Mouse (Mus musculus) T-helper 1 cell (primary cell): ENCODE results near the gene Smoc1.

ENCODE experiments used
- in situ Hi-C: fragments of 300-600 bp; cut with MboI, MseI; formaldehyde crosslinking; loops from one replicate; pipeline ENCODE4 v1.15.1; 2025; ENCODE audit warnings: high pct_unique_total_duplicates

Gene Smoc1

GRCm38 (mm10) chr12:81208559-81208958 lies 182.0 kb downstream of the Smoc1 start:
- in situ Hi-C loops, result no loop called here

DNA sequence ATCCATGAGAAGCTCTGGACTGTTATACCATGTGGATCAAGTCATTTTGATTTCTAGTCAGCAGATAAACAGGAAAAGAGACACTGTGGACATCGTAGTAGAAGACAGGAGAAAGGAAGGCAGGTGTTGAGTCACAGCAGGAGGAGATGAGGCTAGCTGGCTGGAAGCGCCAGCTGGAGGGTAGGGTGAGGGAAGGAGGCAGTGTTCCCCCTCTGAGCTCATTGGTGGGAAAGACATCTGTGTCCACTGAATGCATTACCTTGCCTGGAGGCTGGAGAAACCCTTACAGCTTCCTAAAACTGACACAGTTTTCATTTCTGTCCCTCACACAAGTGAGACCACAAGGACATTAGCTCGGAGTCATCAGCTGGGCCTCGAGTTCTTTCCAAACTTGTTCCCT lies 192.7 kb downstream of the Smoc1 start:
- in situ Hi-C loops, result no loop called here

- in situ Hi-C loops, result no loop called here
These were observed 196.7 kb downstream of the Smoc1 start for GRCm38 (mm10) chr12:81223276-81223675.

DNA sequence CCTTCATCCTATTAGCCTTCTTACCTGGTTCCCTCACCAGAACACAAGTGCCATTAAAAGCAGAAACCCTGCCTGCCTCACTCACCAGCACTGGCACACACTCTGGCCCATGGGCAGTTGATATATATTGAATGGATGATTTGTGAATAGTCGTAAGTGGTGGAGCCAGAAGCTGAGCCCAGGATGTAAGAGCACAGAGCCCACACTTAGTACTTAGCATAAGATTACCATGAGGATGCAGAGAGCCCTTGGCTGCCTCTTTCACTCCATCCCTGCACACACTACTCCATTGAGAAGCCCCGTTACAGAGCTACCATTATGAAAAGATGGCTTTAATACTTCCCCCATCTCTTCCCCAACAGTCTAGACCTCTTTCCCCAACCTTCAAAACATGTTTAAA lies 198.2 kb downstream of the Smoc1 start:
- in situ Hi-C loops, result no loop called here

DNA sequence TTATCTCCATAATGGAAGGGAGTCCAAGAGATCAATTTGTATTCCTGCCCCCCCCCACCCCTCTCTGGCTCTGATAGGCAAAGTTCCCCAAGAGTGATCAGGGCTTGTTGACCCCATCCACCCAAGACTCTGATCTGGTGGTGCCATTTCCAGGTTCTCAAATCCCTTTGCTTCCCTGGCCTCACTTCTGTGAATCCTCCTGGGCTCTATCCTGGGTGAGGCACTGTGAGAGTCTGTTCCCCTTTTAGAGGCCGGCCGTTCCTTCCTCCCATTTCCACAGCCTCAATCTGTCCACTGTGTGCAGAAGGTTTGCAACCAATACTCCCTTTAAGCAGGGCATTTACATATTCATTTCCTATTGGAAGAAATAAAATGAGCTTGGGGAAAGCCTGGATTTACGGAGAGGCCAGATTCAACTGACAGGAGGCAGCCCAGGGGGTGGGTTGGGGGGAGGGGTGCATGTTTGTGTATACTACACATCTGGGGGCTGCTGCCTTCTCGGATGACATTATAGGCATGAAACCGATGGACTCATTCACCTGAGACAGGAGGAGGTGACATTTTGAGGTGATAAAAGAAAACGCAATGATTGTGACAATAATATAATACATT lies 199.5 kb downstream of the Smoc1 start:
- in situ Hi-C loops, result no loop called here

DNA sequence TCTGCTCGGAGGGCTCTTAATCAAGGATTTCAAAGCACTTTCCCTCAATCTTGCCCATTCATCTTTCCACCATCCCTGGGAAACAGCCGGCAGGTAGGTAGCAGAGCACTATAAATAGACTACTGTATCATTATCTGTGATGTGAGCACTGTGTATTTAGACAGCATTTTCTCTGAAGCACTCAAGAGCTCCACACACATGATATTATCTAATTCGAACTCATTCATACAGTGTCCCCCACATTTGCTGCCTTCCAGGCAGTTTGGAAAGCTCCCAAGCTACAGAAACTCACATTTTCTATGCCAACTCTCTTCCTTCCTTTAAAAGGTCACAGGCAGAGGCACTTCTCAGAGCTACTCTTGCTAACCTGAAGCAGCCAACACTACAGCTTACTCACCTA lies 200.0 kb downstream of the Smoc1 start:
- in situ Hi-C loops, result no loop called here

- in situ Hi-C loops, result no loop called here
These were observed 201.3 kb downstream of the Smoc1 start for GRCm38 (mm10) chr12:81227767-81228460.

GRCm38 (mm10) chr12:81233746-81234380 lies 207.3 kb downstream of the Smoc1 start:
- in situ Hi-C loops, result no loop called here

GRCm38 (mm10) chr12:81235456-81236330 lies 209.1 kb downstream of the Smoc1 start:
- in situ Hi-C loops, result no loop called here
